Mouse (Mus musculus): ENCODE data around the gene Fam83c.
"Not testable (repeated sequence)": the region's sequence is repeated elsewhere in the genome, so short reads cannot be mapped to it uniquely, and the experiment has no call there.

The Fam83c gene

GRCm38 (mm10) chr2:155834732-155835131 lies at the start of gene Fam83c:
Fam83c (minus strand) TSS chr2:155834854.
- DNase-seq (ENCODE audit: low spot score in 2 of 2) = no peak

- no peak for DNase-seq (ENCODE audit: low spot score in 2 of 2)
Measured at GRCm38 (mm10) chr2:155882087-155882486, 47.4 kb upstream of the Fam83c start.

GRCm38 (mm10) chr2:155878964-155879876 lies 44.6 kb upstream of the Fam83c start:
- no peak for DNase-seq (ENCODE audit: low spot score in 2 of 2)

- DNase-seq (ENCODE audit: low spot score in 2 of 2) = no peak
Measured at GRCm38 (mm10) chr2:155873636-155874035, 39.0 kb upstream of the Fam83c start.

- DNase-seq (ENCODE audit: low spot score in 2 of 2) = no peak
Measured at GRCm38 (mm10) chr2:155872930-155873507, 38.4 kb upstream of the Fam83c start.

DNA sequence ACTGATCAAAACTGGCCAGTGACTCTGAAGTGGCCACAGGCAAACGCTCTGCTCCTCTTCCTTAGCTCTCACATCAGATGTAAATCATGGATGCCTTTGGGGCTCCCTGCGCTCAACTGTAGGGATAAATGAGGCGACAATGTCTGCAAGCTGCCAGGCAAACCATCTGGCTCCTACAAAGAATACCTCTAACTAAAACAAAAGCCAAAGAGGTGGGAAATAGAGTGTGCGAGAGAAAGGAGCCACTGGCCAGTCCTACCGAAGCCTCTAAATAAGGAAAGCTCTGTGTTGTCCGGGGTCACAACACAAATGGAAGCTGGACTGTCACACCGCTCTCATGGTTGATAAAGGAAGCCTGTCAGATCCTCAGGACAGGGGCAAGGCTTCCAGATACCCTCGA lies 37.8 kb upstream of the Fam83c start:
- DNase-seq (ENCODE audit: low spot score in 2 of 2) = no peak

DNA sequence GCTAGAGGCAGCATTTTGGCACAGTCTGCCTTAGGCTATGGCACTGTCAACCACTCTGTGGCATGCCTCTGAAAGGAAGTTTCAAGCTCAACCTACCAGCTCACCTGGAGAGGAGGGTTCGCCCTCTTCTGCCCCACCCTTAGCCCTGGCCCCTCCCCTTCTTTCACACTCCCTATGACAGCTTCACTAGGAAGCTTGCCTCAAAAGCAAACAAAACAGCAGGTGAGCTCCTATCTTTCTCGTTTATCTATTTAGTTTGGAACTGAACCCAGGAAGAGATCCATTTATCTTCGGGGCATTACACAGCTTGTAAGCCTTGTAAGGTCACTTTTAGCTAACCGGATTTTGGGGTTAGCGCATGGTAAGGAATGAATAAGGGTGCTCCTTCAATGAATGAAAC lies 35.1 kb upstream of the Fam83c start:
- DNase-seq (ENCODE audit: low spot score in 2 of 2) = no peak

DNA sequence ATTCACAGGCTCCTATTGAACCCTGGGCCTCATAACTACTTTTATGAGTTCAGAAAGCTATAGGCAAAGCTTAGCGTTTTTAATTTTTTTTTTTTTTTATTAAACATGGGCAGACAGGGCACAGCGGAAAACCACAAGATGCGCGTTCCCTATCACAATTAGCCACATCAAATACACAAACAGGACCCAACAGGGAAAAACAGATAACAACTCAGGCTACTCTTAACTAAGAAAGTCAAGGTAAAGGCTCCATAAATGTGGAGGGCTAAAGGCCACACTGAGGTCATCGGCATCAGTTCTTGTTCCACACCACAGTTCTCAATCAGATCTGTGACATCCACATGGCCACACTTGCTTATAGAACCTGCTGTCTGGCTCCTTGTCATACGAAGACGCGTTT lies 33.7 kb upstream of the Fam83c start:
- DNase-seq (ENCODE audit: low spot score in 2 of 2) = no peak

- no peak for DNase-seq (ENCODE audit: low spot score in 2 of 2)
Measured at GRCm38 (mm10) chr2:155863301-155863867, 28.7 kb upstream of the Fam83c start.

- DNase-seq (ENCODE audit: low spot score in 2 of 2) = no peak
Measured at GRCm38 (mm10) chr2:155862573-155863300, 28.1 kb upstream of the Fam83c start.

- no peak for DNase-seq (ENCODE audit: low spot score in 2 of 2)
Measured at GRCm38 (mm10) chr2:155861581-155861980, 26.9 kb upstream of the Fam83c start.

GRCm38 (mm10) chr2:155860102-155860501 lies 25.4 kb upstream of the Fam83c start:
- no peak for DNase-seq (ENCODE audit: low spot score in 2 of 2)

- DNase-seq (ENCODE audit: low spot score in 2 of 2) = no peak
Measured at GRCm38 (mm10) chr2:155852536-155852935, 17.9 kb upstream of the Fam83c start.

- DNase-seq (ENCODE audit: low spot score in 2 of 2) = no peak
Measured at GRCm38 (mm10) chr2:155850120-155850519, 15.5 kb upstream of the Fam83c start.

GRCm38 (mm10) chr2:155849464-155849863 lies 14.8 kb upstream of the Fam83c start:
- DNase-seq (ENCODE audit: low spot score in 2 of 2) = no peak

- peak; percentile 59 to 74 for DNase-seq (ENCODE audit: low spot score in 2 of 2)
Measured at GRCm38 (mm10) chr2:155848291-155848690, 13.6 kb upstream of the Fam83c start.

- no peak for DNase-seq (ENCODE audit: low spot score in 2 of 2)
Measured at GRCm38 (mm10) chr2:155846930-155847329, 12.3 kb upstream of the Fam83c start.

GRCm38 (mm10) chr2:155838961-155839360 lies 4.3 kb upstream of the Fam83c start:
- no peak for DNase-seq (ENCODE audit: low spot score in 2 of 2)

- DNase-seq (ENCODE audit: low spot score in 2 of 2) = no peak
Measured at GRCm38 (mm10) chr2:155837961-155838360, 3.3 kb upstream of the Fam83c start.

DNA sequence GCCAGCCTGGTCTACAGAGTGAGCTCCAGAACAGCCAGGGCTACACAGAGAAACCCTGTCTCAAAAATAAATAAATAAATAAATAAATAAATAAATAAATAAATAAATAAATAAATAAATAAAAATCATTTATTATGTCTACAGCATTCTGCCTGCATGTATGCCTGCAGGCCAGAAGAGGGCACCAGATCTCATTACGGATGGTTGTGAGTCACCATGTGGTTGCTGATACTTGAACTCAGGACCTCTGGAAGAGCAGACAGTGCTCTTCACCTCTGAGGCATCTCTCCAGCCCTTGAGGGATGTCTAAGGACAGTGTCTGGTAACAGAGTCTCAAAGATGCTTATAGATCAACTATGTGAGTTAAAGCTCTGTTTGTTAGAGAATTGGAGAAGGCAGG lies 2.6 kb downstream of the Fam83c start:
- not testable (repeated sequence) for DNase-seq (ENCODE audit: low spot score in 2 of 2)

DNA sequence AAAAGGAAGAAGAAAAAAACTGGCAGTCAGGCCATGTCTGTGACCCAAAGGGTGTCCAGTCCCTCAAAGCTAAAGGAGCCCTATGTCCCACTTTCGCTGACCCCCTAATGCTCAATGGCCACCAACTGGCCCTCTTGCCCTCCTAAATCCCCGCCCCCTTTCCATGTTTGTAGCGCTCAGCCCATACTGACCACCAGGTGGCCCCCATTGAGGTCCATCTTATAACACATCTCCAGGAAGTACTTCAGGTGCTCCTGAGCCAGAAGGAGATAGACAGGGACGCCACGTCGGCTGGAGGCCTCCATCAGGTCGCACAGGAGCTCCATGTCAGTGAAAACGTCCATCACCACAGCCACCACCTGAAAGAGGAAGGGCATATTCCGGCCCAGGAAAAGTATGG lies 3.4 kb downstream of the Fam83c start:
- DNase-seq (ENCODE audit: low spot score in 2 of 2) = no peak

DNA sequence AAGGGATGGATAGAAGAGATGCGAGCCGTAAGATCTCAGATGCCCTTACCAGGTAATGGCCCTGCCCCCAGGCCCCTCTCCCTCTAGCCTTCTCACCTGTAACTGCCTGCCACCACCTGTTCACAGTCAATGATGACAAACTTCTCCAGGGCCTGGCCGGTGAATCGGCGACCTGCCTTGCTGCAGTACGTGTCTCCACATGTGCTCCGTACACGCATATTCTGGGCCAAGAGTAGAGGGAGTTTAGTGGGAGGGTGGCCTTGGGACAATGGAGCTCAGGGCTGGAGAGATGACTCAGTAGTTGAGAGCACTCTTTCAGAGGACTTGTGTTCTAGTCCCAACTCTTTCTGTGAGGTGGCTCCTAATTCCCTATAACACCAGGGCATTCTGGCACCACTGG lies 3.8 kb downstream of the Fam83c start:
- DNase-seq (ENCODE audit: low spot score in 2 of 2) = no peak
